Mouse (Mus musculus) heart, adult 2 months (tissue): ENCODE results near the gene Cd27.

ENCODE experiments used
- CTCF ChIP-seq: fragments of 200-600 bp; IDR thresholded peaks from 2 replicates; pipeline ENCODE4 v1.8.1; 2022; ENCODE audit warnings: antibody characterized with exemption, mild to moderate bottlenecking, moderate library complexity
- EP300 ChIP-seq: fragments of 200-500 bp; IDR thresholded peaks from 2 replicates; pipeline ENCODE4 v1.6.1; 2011; ENCODE audit warnings: low read depth, low read length, control low read depth; ENCODE audit not compliant: insufficient read depth
- POLR2A ChIP-seq: fragments of 200-500 bp; IDR thresholded peaks from 2 replicates; pipeline ENCODE4 v1.6.1; 2011; ENCODE audit warnings: mild to moderate bottlenecking, low read depth, low read length, control low read depth; ENCODE audit not compliant: insufficient read depth

DNA sequence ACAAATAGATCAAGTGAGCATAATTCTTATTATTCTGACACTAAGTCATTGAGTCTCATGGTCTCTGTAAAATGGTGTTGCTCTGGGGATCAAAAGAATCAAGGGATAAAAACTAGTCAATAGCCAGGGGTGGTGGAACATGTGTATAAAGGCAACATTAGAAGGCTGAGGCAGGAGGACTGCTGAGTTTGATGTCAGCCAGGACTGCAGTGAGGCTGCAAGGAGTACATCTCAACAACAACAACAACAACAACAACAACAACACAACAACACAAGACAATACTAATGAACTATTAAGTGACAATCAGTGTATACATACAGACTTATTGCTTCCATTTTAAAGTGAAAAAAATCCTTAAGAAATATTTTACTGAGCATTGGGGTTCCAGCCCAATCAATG lies 46.0 kb downstream of the Cd27 start:
- TF ChIP-seq POLR2A: no peak
- TF ChIP-seq EP300: no peak
- TF ChIP-seq CTCF: no peak
